Mouse (Mus musculus) hindbrain, embryonic 12.5 days (tissue): Measurements from ENCODE around the gene Rell1. TPM values are rescaled to one million over a fixed set of nuclear protein-coding genes. Genes with fewer than 3 reads are reported as not detected.

Source experiments
- ATAC-seq: fragments of 200-750 bp; cut with Nextera tagmentation; 2 replicates; pipeline ENCODE4 v1.8.0; 2017; ENCODE audit warnings: moderate TSS enrichment; ENCODE audit not compliant: low FRiP score
- H3K27ac ChIP-seq: fragments of 300-500 bp; sonication (generic); 2 replicates; pipeline ENCODE4 v1.5.1; 2016; ENCODE audit warnings: mild to moderate bottlenecking
- H3K27me3 ChIP-seq: fragments of 300-500 bp; sonication (generic); 2 replicates; pipeline ENCODE4 v1.6.1; 2016; ENCODE audit warnings: mild to moderate bottlenecking
- H3K36me3 ChIP-seq: fragments of 300-500 bp; sonication (generic); 2 replicates; pipeline ENCODE4 v1.6.1; 2016; ENCODE audit warnings: mild to moderate bottlenecking
- H3K4me1 ChIP-seq: fragments of 300-500 bp; sonication (generic); 2 replicates; pipeline ENCODE4 v1.6.1; 2016
- H3K4me2 ChIP-seq: fragments of 300-500 bp; sonication (generic); replicated peaks from 2 replicates; pipeline ENCODE4 v1.6.1; 2016; ENCODE audit warnings: mild to moderate bottlenecking
- H3K4me3 ChIP-seq: fragments of 300-500 bp; sonication (generic); 2 replicates; pipeline ENCODE4 v1.5.1; 2016; ENCODE audit warnings: mild to moderate bottlenecking
- H3K9ac ChIP-seq: fragments of 300-500 bp; sonication (generic); 2 replicates; pipeline ENCODE4 v1.6.1; 2016; ENCODE audit warnings: mild to moderate bottlenecking, moderate library complexity
- H3K9me3 ChIP-seq: fragments of 300-500 bp; sonication (generic); replicated peaks from 2 replicates; pipeline ENCODE4 v1.6.1; 2016; ENCODE audit warnings: mild to moderate bottlenecking
- WGBS: fragments of 180-500 bp; shearing (Covaris S2); methylation state at CpG from one replicate; pipeline ENCODE4 v1.1.7; 2016; 5-methylcytosine and 5-hydroxymethylcytosine counted together
- polyA plus RNA-seq: library from polyadenylated mRNA; unstranded; fragments of >200 nt; fragmentation: Nextera tagmentation; extraction: Ambion mirVana; gene quantifications from 2 replicates; pipeline ENCODE4 v1.2.1, GENCODE M21; 2016

The Rell1 gene
- polyA plus RNA-seq, 1 experiment from 2014 or later = 15.5 TPM

GRCm38 (mm10) chr5:63967591-63968141, 1.0 kb downstream of the Rell1 start:
- no peaks in the 10 kb centered on the region for H3K9me3 ChIP-seq
- H3K27ac ChIP-seq = no peak overlapping the region
- peaks cover 3% of the 10 kb centered on the region; the same call in 1 of the 2 replicates for H3K27me3 ChIP-seq
- ATAC-seq = no peak
- WGBS = 4% methylated on average over 12 of the region's 12 CpGs
- H3K4me1 ChIP-seq = peaks cover 27% of the 10 kb centered on the region
- peak overlapping the region; percentile 74 for H3K4me2 ChIP-seq
- H3K4me3 ChIP-seq = peak overlapping the region; percentile 75
- H3K36me3 ChIP-seq = no peaks in the 10 kb centered on the region
- H3K9ac ChIP-seq = peak overlapping the region; percentile 28; the same call in 1 of the 2 replicates

- Histone ChIP-seq H3K9me3 (no peaks in the 10 kb centered on the region), H3K4me1 (peaks cover 27% of the 10 kb centered on the region), H3K4me2 (no peak overlapping the region), H3K9ac (no peak overlapping the region), H3K36me3 (no peaks in the 10 kb centered on the region), H3K4me3 (no peak overlapping the region), H3K27ac (no peak overlapping the region), H3K27me3 (peaks cover 3% of the 10 kb centered on the region; the same call in 1 of the 2 replicates)
- WGBS = 81% methylated on average over 4 of the region's 4 CpGs
- no peak for ATAC-seq
Measured at GRCm38 (mm10) chr5:63966379-63966778, 2.3 kb downstream of the Rell1 start.

GRCm38 (mm10) chr5:63965946-63966345, 2.8 kb downstream of the Rell1 start:
- no peak overlapping the region for H3K4me2 ChIP-seq

GRCm38 (mm10) chr5:63964576-63964975, 4.1 kb downstream of the Rell1 start:
- 62% methylated on average over 8 of the region's 8 CpGs for WGBS

More at GRCm38 (mm10) chr5:63965946-63966345, 2.8 kb downstream of the Rell1 start:
- H3K9me3 ChIP-seq = no peaks in the 10 kb centered on the region
- H3K9ac ChIP-seq = no peak overlapping the region
- no peak overlapping the region for H3K4me3 ChIP-seq
- peaks cover 3% of the 10 kb centered on the region; the same call in 1 of the 2 replicates for H3K27me3 ChIP-seq
- ATAC-seq = no peak
- no peak overlapping the region for H3K27ac ChIP-seq
- H3K36me3 ChIP-seq = no peaks in the 10 kb centered on the region
- peaks cover 25% of the 10 kb centered on the region for H3K4me1 ChIP-seq
- 92% methylated on average over 1 of the region's 1 CpGs for WGBS

GRCm38 (mm10) chr5:63961726-63962125, 7.0 kb downstream of the Rell1 start:
- Histone ChIP-seq H3K4me2 (no peak overlapping the region), H3K27ac (no peak overlapping the region), H3K36me3 (no peaks in the 10 kb centered on the region), H3K4me3 (no peak overlapping the region), H3K27me3 (no peaks in the 10 kb centered on the region), H3K9ac (no peak overlapping the region), H3K4me1 (0 out of 2 replicates have a peak, but pooled peaks cover 3% of the 10 kb centered on the region), H3K9me3 (no peaks in the 10 kb centered on the region)
- 89% methylated on average over 10 of the region's 10 CpGs for WGBS
- no peak for ATAC-seq

More at GRCm38 (mm10) chr5:63964576-63964975, 4.1 kb downstream of the Rell1 start:
- H3K4me3 ChIP-seq = no peak overlapping the region
- peaks cover 13% of the 10 kb centered on the region for H3K4me1 ChIP-seq
- H3K36me3 ChIP-seq = no peaks in the 10 kb centered on the region
- H3K27me3 ChIP-seq = peaks cover 3% of the 10 kb centered on the region; the same call in 1 of the 2 replicates
- H3K27ac ChIP-seq = no peak overlapping the region
- no peak overlapping the region for H3K9ac ChIP-seq
- ATAC-seq = no peak
- H3K4me2 ChIP-seq = no peak overlapping the region
- no peaks in the 10 kb centered on the region for H3K9me3 ChIP-seq

- Histone ChIP-seq H3K36me3 (no peaks in the 10 kb centered on the region), H3K4me3 (no peak overlapping the region), H3K9me3 (no peaks in the 10 kb centered on the region), H3K27ac (no peak overlapping the region), H3K27me3 (no peaks in the 10 kb centered on the region), H3K4me2 (no peak overlapping the region), H3K9ac (no peak overlapping the region), H3K4me1 (0 out of 2 replicates have a peak, but pooled peaks cover 3% of the 10 kb centered on the region)
- WGBS = 92% methylated on average over 10 of the region's 10 CpGs
- no peak for ATAC-seq
Measured at GRCm38 (mm10) chr5:63960565-63960964, 8.1 kb downstream of the Rell1 start.

- WGBS = 71% methylated on average over 18 of the region's 18 CpGs
Measured at GRCm38 (mm10) chr5:63958963-63959708, 9.6 kb downstream of the Rell1 start.

GRCm38 (mm10) chr5:63957607-63958006, 11.1 kb downstream of the Rell1 start:
- Histone ChIP-seq H3K27ac (no peak overlapping the region), H3K9ac (no peak overlapping the region), H3K4me3 (no peak overlapping the region), H3K36me3 (no peaks in the 10 kb centered on the region), H3K9me3 (no peaks in the 10 kb centered on the region), H3K27me3 (no peaks in the 10 kb centered on the region), H3K4me1 (no peaks in the 10 kb centered on the region), H3K4me2 (no peak overlapping the region)
- no peak for ATAC-seq
- 81% methylated on average over 8 of the region's 8 CpGs for WGBS

More at GRCm38 (mm10) chr5:63958963-63959708, 9.6 kb downstream of the Rell1 start:
- H3K9ac ChIP-seq = no peak overlapping the region
- H3K27ac ChIP-seq = no peak overlapping the region
- H3K4me1 ChIP-seq = 0 out of 2 replicates have a peak, but pooled peaks cover 3% of the 10 kb centered on the region
- no peak overlapping the region for H3K4me2 ChIP-seq
- no peak for ATAC-seq
- no peaks in the 10 kb centered on the region for H3K36me3 ChIP-seq
- no peak overlapping the region for H3K4me3 ChIP-seq
- no peaks in the 10 kb centered on the region for H3K27me3 ChIP-seq
- no peaks in the 10 kb centered on the region for H3K9me3 ChIP-seq

GRCm38 (mm10) chr5:63956411-63956810, 12.3 kb downstream of the Rell1 start:
- Histone ChIP-seq H3K27me3 (no peaks in the 10 kb centered on the region), H3K4me2 (no peak overlapping the region), H3K36me3 (no peaks in the 10 kb centered on the region), H3K27ac (no peak overlapping the region), H3K4me1 (peaks cover 4% of the 10 kb centered on the region; the same call in 1 of the 2 replicates), H3K9ac (no peak overlapping the region), H3K4me3 (no peak overlapping the region), H3K9me3 (no peaks in the 10 kb centered on the region)
- no peak for ATAC-seq
- 89% methylated on average over 11 of the region's 11 CpGs for WGBS

- no peaks in the 10 kb centered on the region for H3K36me3 ChIP-seq
- H3K4me2 ChIP-seq = no peak overlapping the region
- ATAC-seq = no peak
- no peak overlapping the region for H3K9ac ChIP-seq
- no peaks in the 10 kb centered on the region for H3K9me3 ChIP-seq
- 91% methylated on average over 15 of the region's 15 CpGs for WGBS
- H3K27me3 ChIP-seq = no peaks in the 10 kb centered on the region
- no peak overlapping the region for H3K27ac ChIP-seq
- H3K4me3 ChIP-seq = no peak overlapping the region
- peaks cover 10% of the 10 kb centered on the region for H3K4me1 ChIP-seq
Measured at GRCm38 (mm10) chr5:63953401-63954032, 15.2 kb downstream of the Rell1 start.

- Histone ChIP-seq H3K27me3 (no peaks in the 10 kb centered on the region), H3K9me3 (no peaks in the 10 kb centered on the region), H3K4me2 (no peak overlapping the region), H3K36me3 (no peaks in the 10 kb centered on the region), H3K4me3 (no peak overlapping the region), H3K4me1 (peaks cover 10% of the 10 kb centered on the region), H3K9ac (no peak overlapping the region), H3K27ac (no peak overlapping the region)
- ATAC-seq = no peak
- WGBS = 85% methylated on average over 6 of the region's 6 CpGs
Measured at GRCm38 (mm10) chr5:63952039-63952438, 16.7 kb downstream of the Rell1 start.

GRCm38 (mm10) chr5:63951421-63951911, 17.2 kb downstream of the Rell1 start:
- H3K9me3 ChIP-seq = no peaks in the 10 kb centered on the region
- peaks cover 11% of the 10 kb centered on the region for H3K4me1 ChIP-seq
- 88% methylated on average over 11 of the region's 11 CpGs for WGBS
- no peak overlapping the region for H3K4me3 ChIP-seq
- no peak overlapping the region for H3K27ac ChIP-seq
- H3K36me3 ChIP-seq = no peaks in the 10 kb centered on the region
- no peak for ATAC-seq
- no peaks in the 10 kb centered on the region for H3K27me3 ChIP-seq
- H3K4me2 ChIP-seq = no peak overlapping the region
- no peak overlapping the region for H3K9ac ChIP-seq
